Mouse (Mus musculus) thymus, adult 2 months (tissue): ENCODE data around the gene Lin28a.

Experiments
- CTCF ChIP-seq: fragments of 200-500 bp; IDR thresholded peaks from 2 replicates; pipeline ENCODE4 v1.5.1; 2012; ENCODE audit warnings: mild to moderate bottlenecking, control low read depth, low read length, moderate library complexity, borderline replicate concordance; ENCODE audit not compliant: control insufficient read depth, poor library complexity, insufficient read depth; ENCODE audit errors: extremely low read depth
- POLR2A ChIP-seq: fragments of 200-500 bp; IDR thresholded peaks from 2 replicates; pipeline ENCODE4 v1.6.1; 2012; ENCODE audit warnings: mild to moderate bottlenecking, low read length, control low read depth, moderate library complexity; ENCODE audit not compliant: control insufficient read depth, poor library complexity, insufficient read depth; ENCODE audit errors: extremely low read depth

- TF ChIP-seq CTCF = no peak
- TF ChIP-seq POLR2A = no peak
Observed at GRCm38 (mm10) chr4:133982936-133983335, 35.7 kb downstream of the Lin28a start.
